Mouse (Mus musculus): ENCODE data around the gene Rock2. TPM values are rescaled to one million over a fixed set of nuclear protein-coding genes. Genes with fewer than 3 reads are reported as not detected.

The Rock2 gene
- total and polyA plus RNA-seq, 2 experiments from 2014 or later, result 10.5 to 43.1 TPM

GRCm38 (mm10) chr12:16898790-16899189 is 4.1 kb downstream of the Rock2 start:
- Histone ChIP-seq H3K4me3 (ENCODE audit: low read depth, low read length) (no peak overlapping the region), H3K27ac (ENCODE audit: low read depth, low read length) (no peak overlapping the region), H3K9ac (no peak overlapping the region), H3K27me3 (ENCODE audit: insufficient read depth, low read length) (no peaks in the 10 kb centered on the region), H3K4me2 (ENCODE audit: low read depth) (no peak overlapping the region), H3K36me3 (ENCODE audit: insufficient read depth) (no peaks in the 10 kb centered on the region), H3K4me1 (ENCODE audit: insufficient read depth) (peaks cover 11% of the 10 kb centered on the region), H3K9me3 (ENCODE audit: low read length) (no peaks in the 10 kb centered on the region)
- ATAC-seq (no peak), DNase-seq (no peak)
- TF ChIP-seq CTCF (IDR thresholded peaks at IDR 0.05; ENCODE audit: low read depth), result no peak

DNA sequence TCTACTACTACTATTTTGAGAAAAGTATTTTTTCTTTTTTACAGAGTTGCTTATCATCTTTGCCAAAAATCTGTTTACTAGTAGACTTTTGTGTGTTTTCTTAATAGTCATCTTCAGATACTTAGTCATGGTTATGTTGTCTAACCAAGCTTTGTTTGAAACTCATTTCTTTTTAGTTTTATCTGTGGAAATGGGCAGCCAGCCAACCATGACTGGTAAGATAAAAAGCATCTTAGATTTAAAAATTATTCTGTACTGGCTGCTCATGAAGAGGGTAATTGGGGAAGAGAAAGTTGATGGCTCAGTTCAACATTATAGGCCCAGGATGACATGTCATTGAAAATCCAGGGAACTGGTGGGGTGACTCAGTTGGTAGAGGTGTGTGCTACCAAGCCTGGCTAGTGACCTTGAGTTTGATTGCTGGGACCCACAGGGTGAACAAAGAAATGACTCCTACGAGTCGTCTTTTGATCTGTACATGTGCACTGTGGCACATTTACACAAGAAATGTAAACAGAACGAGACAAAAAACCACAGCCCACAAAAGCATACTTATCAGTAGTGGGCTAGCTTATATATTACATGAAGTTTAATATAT is 6.0 kb downstream of the Rock2 start:
- no peaks in the 10 kb centered on the region for H3K36me3 ChIP-seq (ENCODE audit: insufficient read depth)
- ATAC-seq, result no peak
- H3K27me3 ChIP-seq (ENCODE audit: insufficient read depth, low read length), result no peaks in the 10 kb centered on the region
- H3K9me3 ChIP-seq (ENCODE audit: low read length), result no peaks in the 10 kb centered on the region
- no peak overlapping the region for H3K4me2 ChIP-seq (ENCODE audit: low read depth)
- no peak overlapping the region for H3K4me3 ChIP-seq (ENCODE audit: low read depth, low read length)
- H3K9ac ChIP-seq, result no peak overlapping the region
- no peak for DNase-seq
- no peak overlapping the region for H3K27ac ChIP-seq (ENCODE audit: low read depth, low read length)
- TF ChIP-seq CTCF (IDR thresholded peaks at IDR 0.05; ENCODE audit: low read depth), result no peak
- H3K4me1 ChIP-seq (ENCODE audit: insufficient read depth), result peaks cover 8% of the 10 kb centered on the region
- WGBS, result 67% methylated on average over 3 of the region's 3 CpGs

GRCm38 (mm10) chr12:16903949-16904635 is 9.4 kb downstream of the Rock2 start:
- Histone ChIP-seq H3K36me3 (ENCODE audit: insufficient read depth) (no peaks in the 10 kb centered on the region), H3K9ac (no peak overlapping the region), H3K4me2 (ENCODE audit: low read depth) (no peak overlapping the region), H3K27ac (ENCODE audit: low read depth, low read length) (no peak overlapping the region), H3K4me1 (ENCODE audit: insufficient read depth) (no peaks in the 10 kb centered on the region), H3K27me3 (ENCODE audit: insufficient read depth, low read length) (no peaks in the 10 kb centered on the region), H3K4me3 (ENCODE audit: low read depth, low read length) (no peak overlapping the region), H3K9me3 (ENCODE audit: low read length) (no peaks in the 10 kb centered on the region)
- ATAC-seq (no peak), DNase-seq (no peak)
- WGBS, result 76% methylated on average over 2 of the region's 2 CpGs
- TF ChIP-seq CTCF (IDR thresholded peaks at IDR 0.05; ENCODE audit: low read depth), result no peak

DNA sequence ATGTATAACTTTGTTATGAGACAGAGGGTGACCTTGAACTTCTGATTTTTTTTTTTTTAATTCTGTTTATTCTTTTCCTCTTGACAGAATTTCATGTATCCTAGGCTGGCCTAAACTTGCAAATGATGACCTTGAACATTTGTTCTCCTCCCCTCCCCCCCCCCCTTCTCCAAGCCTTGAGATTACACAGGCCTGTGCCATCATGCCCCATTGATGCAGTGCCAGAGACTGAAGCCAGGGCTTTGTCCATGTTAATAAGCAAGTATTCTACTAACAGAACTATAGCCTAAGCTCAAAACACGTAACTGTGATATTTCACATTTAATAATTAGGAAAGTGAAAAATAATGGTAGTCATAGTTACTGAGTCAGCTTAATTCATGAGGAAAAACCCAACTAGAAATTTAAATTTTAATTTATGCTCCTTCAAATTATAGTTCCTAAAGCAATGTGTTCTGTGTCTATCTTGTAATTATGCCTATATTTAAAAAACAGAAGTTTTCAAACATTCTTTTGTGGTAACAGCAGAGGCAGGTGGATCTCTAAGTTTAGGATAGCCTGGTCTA is 12.7 kb downstream of the Rock2 start:
- no peak overlapping the region for H3K4me3 ChIP-seq (ENCODE audit: low read depth, low read length)
- no peak overlapping the region for H3K4me2 ChIP-seq (ENCODE audit: low read depth)
- 62% methylated on average over 1 of the region's 1 CpGs for WGBS
- H3K9me3 ChIP-seq (ENCODE audit: low read length), result no peaks in the 10 kb centered on the region
- H3K36me3 ChIP-seq (ENCODE audit: insufficient read depth), result no peaks in the 10 kb centered on the region
- H3K9ac ChIP-seq, result no peak overlapping the region
- no peak for DNase-seq
- ATAC-seq, result no peak
- no peaks in the 10 kb centered on the region for H3K27me3 ChIP-seq (ENCODE audit: insufficient read depth, low read length)
- H3K27ac ChIP-seq (ENCODE audit: low read depth, low read length), result no peak overlapping the region
- no peaks in the 10 kb centered on the region for H3K4me1 ChIP-seq (ENCODE audit: insufficient read depth)
- no peak for TF ChIP-seq CTCF (IDR thresholded peaks at IDR 0.05; ENCODE audit: low read depth)

- WGBS, result 94% methylated on average over 1 of the region's 1 CpGs
- Histone ChIP-seq H3K36me3 (ENCODE audit: insufficient read depth) (no peaks in the 10 kb centered on the region), H3K9me3 (ENCODE audit: low read length) (no peaks in the 10 kb centered on the region), H3K4me3 (ENCODE audit: low read depth, low read length) (no peak overlapping the region), H3K27ac (ENCODE audit: low read depth, low read length) (no peak overlapping the region), H3K27me3 (ENCODE audit: insufficient read depth, low read length) (no peaks in the 10 kb centered on the region), H3K4me1 (ENCODE audit: insufficient read depth) (no peaks in the 10 kb centered on the region), H3K9ac (no peak overlapping the region), H3K4me2 (ENCODE audit: low read depth) (no peak overlapping the region)
- ATAC-seq, result no peak
- no peak for DNase-seq
- 0 out of 2 replicates have a peak, but pooled peaks have one; percentile 19 for TF ChIP-seq CTCF (IDR thresholded peaks at IDR 0.05; ENCODE audit: low read depth)
Measured at GRCm38 (mm10) chr12:16907953-16908648, 13.4 kb downstream of the Rock2 start.

- Histone ChIP-seq H3K4me1 (ENCODE audit: insufficient read depth) (no peaks in the 10 kb centered on the region), H3K4me2 (ENCODE audit: low read depth) (no peak overlapping the region), H3K27me3 (ENCODE audit: insufficient read depth, low read length) (no peaks in the 10 kb centered on the region), H3K9ac (no peak overlapping the region), H3K4me3 (ENCODE audit: low read depth, low read length) (no peak overlapping the region), H3K36me3 (ENCODE audit: insufficient read depth) (no peaks in the 10 kb centered on the region), H3K27ac (ENCODE audit: low read depth, low read length) (no peak overlapping the region), H3K9me3 (ENCODE audit: low read length) (no peaks in the 10 kb centered on the region)
- no peak for TF ChIP-seq CTCF (IDR thresholded peaks at IDR 0.05; ENCODE audit: low read depth)
- ATAC-seq (no peak), DNase-seq (no peak)
- WGBS, result 41% methylated on average over 2 of the region's 3 CpGs
Measured at GRCm38 (mm10) chr12:16911524-16911923, 16.8 kb downstream of the Rock2 start.

DNA sequence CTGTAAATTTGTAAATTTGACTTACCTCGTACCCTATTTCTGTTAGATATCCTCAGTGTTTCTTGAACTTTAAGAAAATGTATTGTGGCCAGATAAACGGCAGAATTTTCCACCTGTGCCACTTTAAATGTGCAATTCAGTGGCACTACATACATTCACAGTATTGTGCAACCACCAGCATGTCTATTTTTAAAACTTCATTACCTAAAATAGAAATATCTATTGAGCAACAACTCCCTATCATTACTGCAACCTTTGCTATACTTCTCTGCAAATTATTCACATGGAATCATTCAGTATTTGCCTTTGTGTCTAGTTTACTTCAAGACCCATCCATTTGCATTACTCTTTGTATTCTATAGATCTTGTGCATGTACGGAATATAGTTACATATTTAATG is 17.9 kb downstream of the Rock2 start:
- Histone ChIP-seq H3K36me3 (ENCODE audit: insufficient read depth) (no peaks in the 10 kb centered on the region), H3K4me2 (ENCODE audit: low read depth) (no peak overlapping the region), H3K4me3 (ENCODE audit: low read depth, low read length) (no peak overlapping the region), H3K9ac (no peak overlapping the region), H3K9me3 (ENCODE audit: low read length) (no peaks in the 10 kb centered on the region), H3K4me1 (ENCODE audit: insufficient read depth) (no peaks in the 10 kb centered on the region), H3K27me3 (ENCODE audit: insufficient read depth, low read length) (no peaks in the 10 kb centered on the region), H3K27ac (ENCODE audit: low read depth, low read length) (no peak overlapping the region)
- no peak for TF ChIP-seq CTCF (IDR thresholded peaks at IDR 0.05; ENCODE audit: low read depth)
- no peak for DNase-seq
- 95% methylated on average over 3 of the region's 3 CpGs for WGBS
- ATAC-seq, result no peak

Data from forebrain, postnatal 0 days (tissue).